Mouse (Mus musculus): ENCODE measurements around the gene Map1s.
"Not testable (repeated sequence)": the region's sequence is repeated elsewhere in the genome, so short reads cannot be mapped to it uniquely, and the experiment has no call there.

The Map1s gene

DNA sequence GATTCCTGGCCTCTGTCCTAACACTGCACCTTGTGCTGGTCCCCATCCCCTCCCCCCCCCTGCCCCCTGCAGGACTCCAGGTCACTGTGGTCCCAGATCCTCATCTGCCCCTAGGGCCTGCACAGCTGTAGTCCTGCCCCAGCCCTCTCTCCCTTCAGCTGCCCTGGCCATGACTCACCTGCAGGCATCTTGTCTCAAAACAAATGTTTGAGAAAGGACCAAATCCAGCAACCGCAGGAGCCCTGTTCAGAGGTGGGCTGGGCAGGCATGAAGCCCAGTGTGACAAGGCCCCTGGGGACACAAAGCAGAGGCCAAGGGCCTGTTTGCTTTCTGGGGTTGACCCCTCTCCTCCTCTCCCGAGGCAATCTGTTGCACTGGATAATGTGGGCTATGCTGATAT is 27.6 kb upstream of the Map1s start:
- DNase-seq (ENCODE audit: low read depth, low spot score) = no peak

DNA sequence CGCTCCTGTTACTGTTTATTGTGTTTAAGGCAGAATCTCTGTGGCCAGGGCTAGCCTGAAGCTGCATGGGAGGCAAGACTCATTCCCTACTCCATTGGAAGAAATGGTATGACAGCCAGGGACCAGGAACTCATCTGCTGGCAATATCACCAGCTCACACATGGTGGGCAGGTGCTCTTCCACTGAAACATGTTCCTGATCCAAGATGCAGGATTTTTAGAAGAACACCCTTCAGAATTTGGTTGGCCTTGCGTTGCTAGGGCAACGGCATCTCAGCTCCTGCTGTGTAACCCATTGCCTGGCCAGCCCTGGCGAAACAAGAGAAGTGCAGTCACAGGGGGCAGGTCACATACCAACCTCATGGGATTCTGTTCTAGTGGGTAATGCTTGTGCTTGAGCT is 26.2 kb upstream of the Map1s start:
- DNase-seq (ENCODE audit: low read depth, low spot score) = no peak

GRCm38 (mm10) chr8:70880126-70880525 is 25.6 kb upstream of the Map1s start:
- peak; percentile 31 for DNase-seq (ENCODE audit: low read depth, low spot score)

DNA sequence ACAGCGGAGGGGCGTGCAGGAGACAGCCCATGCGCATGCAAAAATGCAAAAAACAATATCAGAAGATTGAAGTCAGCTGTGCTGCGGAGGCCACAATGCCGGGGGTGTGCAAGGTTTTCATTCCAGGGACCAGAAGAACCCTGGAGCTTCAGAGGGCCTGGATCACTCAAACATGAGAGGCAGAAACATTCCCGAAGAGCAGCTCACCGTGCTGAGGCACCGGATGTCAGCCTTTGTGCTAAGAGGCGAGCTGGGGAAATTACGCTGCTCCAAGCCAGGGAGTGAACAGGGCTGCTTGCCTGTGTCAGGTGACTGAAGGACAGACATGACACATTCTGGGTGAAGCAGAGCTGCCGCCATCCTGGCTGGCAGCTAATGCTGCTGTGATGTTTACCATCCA is 25.2 kb upstream of the Map1s start:
- no peak for DNase-seq (ENCODE audit: low read depth, low spot score)

DNA sequence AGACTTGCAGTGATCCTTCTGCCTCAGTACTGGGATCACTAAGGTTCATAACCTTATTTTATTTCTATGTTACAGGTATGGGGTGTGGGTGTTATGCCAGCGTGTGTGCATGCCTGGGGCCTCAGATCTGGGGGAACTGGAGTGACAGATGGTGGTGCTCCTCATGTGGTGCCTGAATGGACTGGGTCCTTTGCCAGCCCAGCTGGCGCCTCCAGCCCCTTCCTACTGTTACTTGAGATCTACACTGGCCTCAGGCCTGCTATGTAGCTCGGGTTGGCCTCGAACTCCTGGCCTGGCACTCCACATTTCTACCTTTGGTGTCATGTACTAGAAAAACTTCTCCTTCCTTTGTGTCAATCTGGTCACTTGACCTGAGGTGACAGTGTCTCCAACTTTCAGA is 21.5 kb upstream of the Map1s start:
- DNase-seq (ENCODE audit: low read depth, low spot score) = no peak

- no peak for DNase-seq (ENCODE audit: low read depth, low spot score)
Observed at GRCm38 (mm10) chr8:70884683-70885082, 21.0 kb upstream of the Map1s start.

DNA sequence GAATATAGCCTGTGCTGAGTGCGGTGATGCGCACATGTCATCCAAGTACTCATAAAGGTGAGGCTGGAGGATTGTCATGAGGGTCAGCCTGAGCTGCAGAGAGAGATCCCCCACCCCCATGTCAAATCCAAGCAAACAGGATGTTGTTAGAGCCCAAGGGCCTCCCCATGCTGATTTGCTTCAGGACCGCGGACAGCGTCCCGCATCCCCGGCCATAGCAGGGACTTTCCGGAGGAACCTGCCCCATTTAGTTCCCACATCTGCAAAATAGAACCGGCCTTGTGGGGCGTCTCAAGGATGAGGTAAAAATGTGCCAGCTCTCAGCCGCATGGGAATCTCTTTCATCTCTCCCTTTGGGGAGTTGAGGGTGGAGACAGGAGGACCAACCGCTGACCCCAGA is 20.1 kb upstream of the Map1s start:
- no peak for DNase-seq (ENCODE audit: low read depth, low spot score)

DNA sequence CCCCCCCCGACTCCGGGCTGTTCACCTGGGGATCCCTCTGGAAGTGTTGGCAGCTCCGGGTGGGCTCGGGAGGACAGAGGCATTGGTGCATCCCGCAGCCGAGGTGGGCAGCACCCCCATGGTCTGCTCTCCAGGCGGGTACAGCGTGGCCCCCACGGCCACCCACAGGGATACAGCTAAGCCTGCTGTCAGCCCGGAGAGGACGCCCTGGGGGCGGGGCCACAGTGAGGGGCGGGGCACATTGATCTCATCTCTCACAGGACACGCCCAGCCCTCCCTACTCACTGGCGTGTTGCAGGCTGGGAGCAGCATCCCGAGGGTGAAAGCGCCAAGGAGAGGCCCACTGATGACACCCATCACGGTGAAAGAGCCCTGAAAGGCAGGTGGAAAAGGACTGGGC is 18.1 kb upstream of the Map1s start:
- DNase-seq (ENCODE audit: low read depth, low spot score) = no peak

DNA sequence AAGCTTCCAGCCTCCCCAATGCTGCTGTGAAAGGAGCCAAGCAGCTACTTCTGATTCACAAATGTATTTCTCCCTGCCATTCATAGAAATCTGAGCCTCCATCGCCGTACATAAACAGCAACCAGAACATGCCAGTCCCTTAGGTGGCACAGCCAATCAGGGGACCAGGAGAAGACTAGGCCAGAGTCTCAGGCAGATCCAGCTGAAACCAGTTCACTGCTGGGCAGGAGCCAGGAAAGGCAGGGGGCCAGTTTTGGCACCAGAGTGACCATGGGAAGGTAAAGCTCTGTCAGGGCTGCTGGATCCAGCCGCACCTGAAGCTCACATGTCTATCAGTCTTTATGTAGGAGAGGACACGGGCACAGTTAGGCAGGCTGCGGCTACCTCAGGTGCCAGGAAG is 15.1 kb upstream of the Map1s start:
- DNase-seq (ENCODE audit: low read depth, low spot score) = no peak

GRCm38 (mm10) chr8:70891356-70891755 is 14.4 kb upstream of the Map1s start:
- DNase-seq (ENCODE audit: low read depth, low spot score) = no peak

GRCm38 (mm10) chr8:70892022-70892895 is 13.5 kb upstream of the Map1s start, which contains the start of gene Slc5a5:
Gene Slc5a5 (minus strand): TSS chr8:70892757.
- no peak for DNase-seq (ENCODE audit: low read depth, low spot score)

- no peak for DNase-seq (ENCODE audit: low read depth, low spot score)
Observed at GRCm38 (mm10) chr8:70892896-70893655, 12.7 kb upstream of the Map1s start.

DNA sequence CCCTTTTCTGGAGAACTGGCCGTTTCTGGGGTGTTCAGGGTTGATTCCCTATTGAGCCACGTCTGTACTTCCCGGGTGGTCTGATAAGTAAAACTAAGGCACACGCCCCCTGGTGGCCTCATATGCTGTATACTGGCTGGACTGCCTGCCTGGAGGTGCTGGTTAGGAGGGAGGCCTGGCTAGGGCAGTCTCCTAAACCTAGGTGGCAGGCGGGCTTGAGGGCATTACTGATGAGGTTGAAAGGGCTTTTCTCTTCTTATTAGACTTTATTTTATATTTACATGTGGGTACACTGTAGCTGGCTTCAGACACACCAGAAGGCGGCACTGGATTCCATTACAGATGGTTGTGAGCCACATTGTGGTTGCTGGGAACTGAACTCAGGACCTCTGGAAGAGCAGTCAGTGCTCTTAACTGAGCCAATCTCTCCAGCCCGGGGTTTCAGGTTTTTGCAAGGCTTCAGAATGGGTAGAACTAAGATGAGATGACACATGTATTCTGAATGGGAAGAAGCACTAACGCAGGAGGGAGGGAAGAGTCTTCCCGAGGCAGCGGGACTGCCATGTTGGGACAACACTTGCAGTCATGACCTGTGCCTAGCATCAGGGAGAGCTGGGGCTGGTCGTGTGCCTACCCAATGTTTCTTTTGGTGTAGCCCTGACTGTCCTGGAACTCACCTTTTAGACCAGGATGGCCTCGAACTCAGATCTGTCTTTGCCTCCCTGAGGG is 11.9 kb upstream of the Map1s start:
- DNase-seq (ENCODE audit: low read depth, low spot score) = no peak

- no peak for DNase-seq (ENCODE audit: low read depth, low spot score)
Observed at GRCm38 (mm10) chr8:70894385-70894720, 11.4 kb upstream of the Map1s start.

- no peak for DNase-seq (ENCODE audit: low read depth, low spot score)
Observed at GRCm38 (mm10) chr8:70894771-70895545, 10.8 kb upstream of the Map1s start.

DNA sequence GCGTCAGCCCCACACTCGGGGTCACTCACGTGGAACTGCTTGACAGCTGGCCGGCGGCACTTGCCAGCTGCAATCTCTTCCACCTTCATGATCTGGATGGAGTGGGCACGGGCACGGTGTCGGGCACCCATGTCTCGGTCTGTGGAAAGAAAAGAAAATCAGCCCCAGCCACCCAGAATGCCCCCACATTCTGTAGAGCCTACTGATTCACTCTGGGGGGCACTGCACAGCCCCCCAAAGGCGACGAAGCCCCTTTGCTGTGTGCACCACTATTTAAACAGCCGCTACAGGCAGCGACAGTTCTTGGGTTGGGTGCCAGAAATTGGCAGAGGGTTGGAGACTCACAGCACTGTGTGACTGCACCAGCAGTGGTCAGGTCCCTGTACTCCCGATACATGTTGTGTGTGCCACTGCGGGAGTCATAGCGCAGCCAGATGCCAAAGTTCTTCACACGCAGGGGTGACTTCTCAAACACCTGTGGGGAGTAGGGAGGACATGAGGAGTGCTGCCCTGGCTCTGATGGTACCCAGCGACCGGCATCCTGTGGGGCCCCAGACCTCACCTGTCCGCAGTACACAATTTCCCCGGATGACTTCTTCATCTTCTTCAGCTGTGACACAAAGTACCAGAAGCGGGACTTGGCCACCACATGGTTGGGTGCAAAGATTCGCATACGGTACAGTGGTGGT is 10.0 kb upstream of the Map1s start:
- DNase-seq (ENCODE audit: low read depth, low spot score) = not testable (repeated sequence)

DNA sequence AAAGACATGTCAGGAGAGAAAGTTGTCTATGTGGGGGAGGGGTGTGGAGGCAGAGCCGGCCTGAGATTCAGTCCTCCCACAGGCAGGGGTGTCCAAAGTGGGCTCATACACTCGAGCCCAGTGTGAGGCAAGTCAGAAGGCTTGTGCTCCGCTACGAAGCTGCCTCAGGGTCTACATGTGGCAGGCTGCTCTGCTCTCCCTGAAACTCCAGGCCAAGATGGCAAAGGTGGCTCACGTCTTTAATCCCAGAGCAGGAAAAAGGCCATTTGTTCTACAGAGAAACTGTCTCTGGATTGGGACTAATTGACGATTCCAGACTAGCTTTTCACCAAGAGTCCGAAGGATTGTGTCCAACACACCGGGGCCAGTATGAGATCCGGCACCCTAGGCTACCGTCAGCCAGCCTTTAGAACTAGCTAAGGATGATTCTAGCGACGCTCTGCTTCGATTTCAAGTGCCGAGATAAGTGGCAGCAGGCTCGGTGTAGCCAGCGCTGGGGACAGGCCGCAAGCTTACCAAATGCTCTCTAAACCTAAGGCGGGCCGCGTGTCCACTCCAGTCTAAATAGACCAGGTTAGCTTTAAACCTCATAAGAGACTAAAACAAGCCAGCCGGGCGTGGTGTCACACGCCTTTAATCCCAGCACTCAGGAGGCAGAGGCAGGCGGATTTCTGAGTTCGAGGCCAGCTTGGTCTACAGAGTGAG is 9.3 kb upstream of the Map1s start:
- no peak for DNase-seq (ENCODE audit: low read depth, low spot score)

DNA sequence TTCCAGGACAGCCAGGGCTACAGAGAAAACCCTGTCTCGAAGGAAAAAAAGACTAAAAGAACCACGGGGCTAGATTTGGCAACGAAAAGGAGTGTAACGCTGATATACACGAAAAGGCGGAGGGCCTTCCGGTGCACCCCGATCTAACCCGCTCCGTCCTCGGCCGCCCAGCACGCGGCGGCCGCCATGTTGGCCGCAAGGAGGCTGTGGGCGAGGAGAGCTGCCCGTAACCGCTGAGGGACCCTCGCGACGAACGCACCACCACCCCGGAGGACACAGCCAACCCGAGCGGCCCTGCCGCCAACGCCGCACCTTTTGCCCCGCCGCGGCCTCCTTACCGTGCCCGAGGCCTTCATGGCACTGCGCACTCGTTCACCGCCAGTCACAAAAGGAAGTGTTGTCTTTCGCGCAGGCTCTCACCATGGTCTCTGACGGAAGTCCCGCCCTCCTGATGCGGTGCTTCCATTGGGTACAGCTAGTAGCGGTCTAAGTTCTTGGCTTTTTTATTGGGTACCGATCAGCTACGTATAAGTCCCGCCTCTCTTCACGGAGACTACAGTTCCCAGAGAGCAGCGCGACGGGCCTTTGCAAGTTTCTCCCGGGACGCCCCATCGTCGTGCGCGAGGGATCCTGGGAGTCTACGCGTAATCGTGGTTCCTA is 8.6 kb upstream of the Map1s start, which contains the start of gene Rpl18a:
Gene Rpl18a (minus strand): TSS at position 392 of the 660 bp plus-strand sequence.
- DNase-seq (ENCODE audit: low read depth, low spot score) = peak; percentile 100

DNA sequence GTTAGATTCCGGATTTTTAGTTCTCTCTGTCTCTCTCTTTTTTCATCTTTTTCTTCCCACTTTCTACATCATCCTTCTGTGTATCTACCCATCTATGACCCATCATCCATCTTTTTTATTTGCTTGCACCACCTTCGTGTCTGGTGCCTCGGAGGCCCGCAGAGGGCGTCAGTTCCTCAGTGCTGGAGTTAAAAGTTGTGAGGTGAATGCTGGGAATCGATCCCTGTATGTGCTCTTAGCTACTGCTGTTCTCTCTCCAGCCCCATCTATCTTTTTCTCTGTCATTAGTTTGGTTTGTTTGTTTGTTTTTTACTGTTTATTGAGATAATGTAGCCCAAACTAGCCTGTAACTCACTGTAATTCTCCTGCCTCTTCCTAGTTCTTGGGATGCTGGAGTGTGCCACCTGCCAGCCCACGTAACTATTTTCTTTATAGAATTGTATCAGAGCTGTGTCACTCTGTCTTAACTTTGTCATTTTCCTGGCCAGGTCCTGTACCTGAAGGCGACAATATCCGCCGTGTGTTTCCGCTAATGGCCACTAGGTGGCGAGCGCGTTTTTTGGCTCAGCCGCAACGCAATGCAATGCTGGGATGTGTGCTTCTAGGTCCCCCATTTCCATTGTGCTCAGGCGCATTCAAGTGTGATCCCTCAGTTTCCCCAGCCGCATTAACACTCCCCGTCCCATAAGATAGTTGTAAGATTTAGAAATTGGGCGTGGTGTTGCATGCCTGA is 7.9 kb upstream of the Map1s start:
- DNase-seq (ENCODE audit: low read depth, low spot score) = peak; percentile 39

Data from telencephalon, adult 2 months (tissue).